Mouse (Mus musculus) brown adipose tissue, adult 24 weeks (tissue): Measurements from ENCODE around the gene Tmsb4x. TPM values are rescaled to one million over a fixed set of nuclear protein-coding genes. Genes with fewer than 3 reads are reported as not detected.

Experiments used
- H3K27ac ChIP-seq: fragments of 200-500 bp; replicated peaks from 2 replicates; pipeline ENCODE4 v1.5.1; 2012; ENCODE audit warnings: low read depth, mild to moderate bottlenecking, low read length
- H3K4me1 ChIP-seq: fragments of 200-500 bp; 2 replicates; pipeline ENCODE4 v1.6.1; 2012; ENCODE audit warnings: low read length, mixed read lengths; ENCODE audit not compliant: control insufficient read depth, insufficient read depth, insufficient read length
- H3K4me3 ChIP-seq: fragments of 200-500 bp; 2 replicates; pipeline ENCODE4 v1.5.1; 2012; ENCODE audit warnings: low read depth, mild to moderate bottlenecking, low read length, moderate library complexity; ENCODE audit not compliant: insufficient read depth
- polyA plus RNA-seq: library from polyadenylated mRNA; stranded (reverse); fragments of >200 nt; gene quantifications from 2 replicates; pipeline ENCODE4 v1.2.4, GENCODE M21; 2012; ENCODE audit not compliant: missing spikeins, insufficient read depth, insufficient read length

Gene Tmsb4x
- polyA plus RNA-seq, 1 experiment = 941 TPM

DNA sequence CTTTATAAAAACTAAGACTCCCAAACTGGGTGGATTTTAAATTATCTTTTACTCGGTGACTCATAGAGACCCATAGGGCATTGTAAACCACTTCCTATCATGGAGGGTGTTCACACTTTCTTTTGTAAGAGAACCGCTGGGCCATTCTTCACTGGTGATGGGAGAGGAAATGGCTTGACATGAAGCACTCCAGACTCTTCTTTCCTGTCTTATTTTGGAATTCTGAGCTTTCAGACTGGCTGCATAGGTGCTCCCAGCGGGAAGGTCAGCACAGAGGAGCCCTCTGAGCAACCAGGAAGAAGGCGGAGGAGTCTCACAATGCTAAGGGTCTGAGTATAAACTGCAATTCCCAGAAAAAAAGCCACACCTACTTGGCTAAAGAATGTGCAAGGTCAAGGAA is 51.4 kb downstream of the Tmsb4x start:
- Histone ChIP-seq H3K27ac (peak overlapping the region; percentile 52), H3K4me1 (peaks cover 4% of the 10 kb centered on the region; the same call in 1 of the 2 replicates), H3K4me3 (no peak overlapping the region)

Other genes starting within 250 kb of the Tmsb4x start
- gene Tlr8, start 55.0 kb upstream of the Tmsb4x start, polyA plus RNA-seq = 0.79 and 0.99 TPM in 2 replicates
- 1.4 and 2.1 TPM in 2 replicates for gene Tlr7, start 121.2 kb upstream of the Tmsb4x start, polyA plus RNA-seq
- 3.1 and 3.3 TPM in 2 replicates for gene Prps2, start 173.4 kb upstream of the Tmsb4x start, polyA plus RNA-seq